Mouse (Mus musculus): ENCODE results near the gene Kcna4. TPM values are rescaled to one million over a fixed set of nuclear protein-coding genes. Genes with fewer than 3 reads are reported as not detected.

Gene Kcna4
- polyA plus RNA-seq, 1 experiment from 2014 or later = not detected

GRCm38 (mm10) chr2:107327276-107327675 lies 36.8 kb downstream of the Kcna4 start:
- WGBS = 94% methylated on average over 3 of the region's 3 CpGs
- no peak overlapping the region for H3K4me3 ChIP-seq

DNA sequence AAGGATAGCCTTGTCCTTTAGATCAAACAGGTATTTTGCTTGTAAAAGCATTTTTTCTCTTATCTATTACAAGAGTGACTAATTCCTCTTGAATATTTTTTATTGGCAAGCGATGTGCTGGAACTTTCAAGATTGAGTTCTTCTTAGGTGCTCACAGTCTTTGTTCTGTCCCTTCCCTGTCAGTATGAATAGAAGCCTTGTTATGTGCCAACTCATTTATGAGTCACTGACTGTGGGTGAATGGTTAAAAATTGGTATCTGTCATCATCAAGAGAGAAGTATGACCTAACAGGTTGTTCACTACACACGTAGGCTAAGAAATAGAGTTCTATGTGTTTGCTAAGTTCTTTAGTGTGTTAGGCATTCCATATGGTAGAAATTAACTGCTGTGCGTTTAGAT lies 50.9 kb downstream of the Kcna4 start:
- H3K9me3 ChIP-seq = no peaks in the 10 kb centered on the region
- WGBS = 90% methylated on average over 3 of the region's 3 CpGs
- peaks cover 3% of the 10 kb centered on the region; the same call in 1 of the 2 replicates for H3K4me1 ChIP-seq
- DNase-seq (ENCODE audit: low spot score) = no peak
- no peaks in the 10 kb centered on the region for H3K36me3 ChIP-seq (replicated peaks)
- no peaks in the 10 kb centered on the region for H3K27me3 ChIP-seq (replicated peaks; ENCODE audit: low read depth, poor library complexity, severe bottlenecking)
- no peak overlapping the region for H3K4me3 ChIP-seq
- H3K27ac ChIP-seq (replicated peaks) = no peak overlapping the region

More at GRCm38 (mm10) chr2:107327276-107327675, 36.8 kb downstream of the Kcna4 start:
- no peak overlapping the region for H3K27ac ChIP-seq (replicated peaks)
- no peaks in the 10 kb centered on the region for H3K4me1 ChIP-seq
- no peaks in the 10 kb centered on the region for H3K9me3 ChIP-seq
- DNase-seq (ENCODE audit: low spot score) = no peak
- no peaks in the 10 kb centered on the region for H3K27me3 ChIP-seq (replicated peaks; ENCODE audit: low read depth, poor library complexity, severe bottlenecking)
- H3K36me3 ChIP-seq (replicated peaks) = no peaks in the 10 kb centered on the region

DNA sequence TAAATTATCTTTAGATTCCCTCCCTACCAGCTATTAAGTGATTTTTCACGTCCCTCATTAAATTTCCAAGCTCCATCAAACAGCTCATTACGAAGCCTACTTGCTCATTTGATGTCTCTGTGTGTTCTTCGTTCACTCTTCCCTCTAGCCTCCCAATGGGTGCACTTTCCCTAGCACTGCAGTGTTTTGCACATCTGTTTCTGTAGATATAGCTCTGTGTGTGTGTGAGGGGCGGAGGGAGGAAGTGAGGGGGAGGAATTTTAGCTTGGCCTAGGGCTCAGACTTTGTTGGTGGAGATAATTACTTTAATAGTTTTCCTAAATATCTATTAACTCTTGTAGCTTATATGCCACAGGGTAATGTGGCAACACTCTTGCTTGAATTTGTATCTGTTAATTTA lies 54.4 kb downstream of the Kcna4 start:
- no peaks in the 10 kb centered on the region for H3K36me3 ChIP-seq (replicated peaks)
- H3K27ac ChIP-seq (replicated peaks) = no peak overlapping the region
- H3K9me3 ChIP-seq = no peaks in the 10 kb centered on the region
- peaks cover 3% of the 10 kb centered on the region; the same call in 1 of the 2 replicates for H3K4me1 ChIP-seq
- no peaks in the 10 kb centered on the region for H3K27me3 ChIP-seq (replicated peaks; ENCODE audit: low read depth, poor library complexity, severe bottlenecking)
- DNase-seq (ENCODE audit: low spot score) = no peak
- H3K4me3 ChIP-seq = no peak overlapping the region
- 65% methylated on average over 4 of the region's 4 CpGs for WGBS

DNA sequence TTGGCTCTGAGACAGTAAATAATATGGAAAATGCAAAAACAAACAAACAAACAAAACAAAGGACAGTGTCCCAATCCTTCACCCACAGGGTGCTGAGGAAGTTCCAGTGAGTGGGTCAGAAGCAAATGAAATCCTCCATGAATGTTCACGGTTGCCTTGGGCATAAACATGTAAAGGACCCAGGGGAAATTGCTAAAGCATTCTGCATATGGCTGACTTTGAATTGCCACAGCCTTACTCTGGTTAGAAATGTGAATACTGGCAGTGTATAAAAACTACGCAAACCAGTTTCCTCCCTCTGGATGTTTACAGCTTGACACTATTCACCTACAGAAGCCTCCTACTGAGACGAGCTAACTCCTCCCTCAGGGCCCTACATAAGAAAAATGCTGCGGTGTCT lies 54.9 kb downstream of the Kcna4 start:
- Histone ChIP-seq H3K27me3 (replicated peaks; ENCODE audit: low read depth, poor library complexity, severe bottlenecking) (no peaks in the 10 kb centered on the region), H3K4me3 (no peak overlapping the region), H3K4me1 (peaks cover 3% of the 10 kb centered on the region; the same call in 1 of the 2 replicates), H3K27ac (replicated peaks) (no peak overlapping the region), H3K36me3 (replicated peaks) (no peaks in the 10 kb centered on the region), H3K9me3 (no peaks in the 10 kb centered on the region)
- 72% methylated on average over 4 of the region's 4 CpGs for WGBS
- no peak for DNase-seq (ENCODE audit: low spot score)

Other genes starting within 250 kb of the Kcna4 start
- not detected in 2 replicates for gene Fshb, start 231.0 kb upstream of the Kcna4 start, polyA plus RNA-seq (2016; fragmentation: Nextera tagmentation; extraction: Ambion mirVana)

All from embryonic facial prominence, embryonic 10.5 days (tissue).